Mouse (Mus musculus) ES-Bruce4 (cell line): ENCODE measurements around the gene Gm21954.

ENCODE experiments used
- CTCF ChIP-seq: IDR thresholded peaks from one replicate; pipeline ENCODE4 v1.8.1; 2011; ENCODE audit warnings: low read depth, low read length
- EP300 ChIP-seq: IDR thresholded peaks from 2 replicates; pipeline ENCODE4 v1.6.1; 2011; ENCODE audit warnings: low read depth, low read length; ENCODE audit not compliant: insufficient read depth
- POLR2A ChIP-seq: IDR thresholded peaks from one replicate; pipeline ENCODE4 v1.8.1; 2011; ENCODE audit warnings: low read length; ENCODE audit not compliant: insufficient read depth

DNA sequence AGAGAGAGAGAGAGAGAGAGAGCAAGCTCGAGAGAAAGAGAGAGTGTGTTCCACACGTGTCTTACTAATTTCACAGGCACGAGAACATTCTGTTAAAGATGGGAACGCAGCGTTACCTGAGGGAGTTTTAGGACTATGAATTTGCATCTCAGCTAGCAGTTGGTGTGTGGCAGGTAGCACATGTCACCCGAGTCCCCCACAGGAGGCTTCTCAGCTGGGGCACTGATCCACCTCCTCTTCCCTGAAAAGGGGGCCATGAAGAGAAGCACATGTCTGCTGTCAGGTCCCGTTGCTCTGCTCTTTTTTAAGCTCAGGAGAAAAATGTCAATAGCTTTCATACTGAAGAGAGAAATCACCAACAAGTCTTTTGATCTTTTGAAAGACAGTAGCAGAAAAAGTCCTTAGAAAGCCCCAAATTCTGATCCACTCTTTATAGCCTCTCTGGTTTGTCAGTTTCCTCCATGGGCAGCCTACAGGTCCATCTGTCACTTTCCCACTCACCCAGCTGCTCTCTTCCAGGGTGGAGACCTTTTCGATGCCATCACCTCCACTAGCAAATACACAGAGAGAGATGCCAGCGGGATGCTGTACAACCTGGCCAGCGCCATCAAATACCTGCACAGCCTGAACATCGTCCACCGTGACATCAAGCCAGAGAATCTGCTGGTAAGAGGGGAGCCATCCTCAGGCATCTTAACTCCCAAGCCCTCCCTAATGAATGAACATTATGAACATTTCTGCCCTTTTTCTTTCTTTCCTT is 17.4 kb upstream of the Gm21954 start:
- TF ChIP-seq CTCF (no peak), POLR2A (no peak), EP300 (no peak)
